Mouse (Mus musculus) neural tube, embryonic 12.5 days (tissue): ENCODE measurements around the gene Grhl3. TPM values are rescaled to one million over a fixed set of nuclear protein-coding genes. Genes with fewer than 3 reads are reported as not detected.

Source experiments
- ATAC-seq: fragments of 200-750 bp; cut with Nextera tagmentation; 2 replicates; pipeline ENCODE4 v1.8.0; 2017; ENCODE audit warnings: low read depth, mild to moderate bottlenecking, moderate TSS enrichment, moderate library complexity; ENCODE audit not compliant: low FRiP score
- H3K27ac ChIP-seq: fragments of 300-500 bp; sonication (generic); 2 replicates; pipeline ENCODE4 v1.5.1; 2016
- H3K27me3 ChIP-seq: fragments of 300-500 bp; sonication (generic); replicated peaks from 2 replicates; pipeline ENCODE4 v1.6.1; 2016; ENCODE audit warnings: mild to moderate bottlenecking
- H3K36me3 ChIP-seq: fragments of 300-500 bp; sonication (generic); 2 replicates; pipeline ENCODE4 v1.6.1; 2016; ENCODE audit warnings: mild to moderate bottlenecking
- H3K4me1 ChIP-seq: fragments of 300-500 bp; sonication (generic); 2 replicates; pipeline ENCODE4 v1.6.1; 2016
- H3K4me2 ChIP-seq: fragments of 300-500 bp; sonication (generic); replicated peaks from 2 replicates; pipeline ENCODE4 v1.6.1; 2016; ENCODE audit warnings: mild to moderate bottlenecking
- H3K4me3 ChIP-seq: fragments of 300-500 bp; sonication (generic); 2 replicates; pipeline ENCODE4 v1.5.1; 2016
- H3K9ac ChIP-seq: fragments of 300-500 bp; sonication (generic); 2 replicates; pipeline ENCODE4 v1.6.1; 2016; ENCODE audit warnings: mild to moderate bottlenecking
- H3K9me3 ChIP-seq: fragments of 300-500 bp; sonication (generic); 2 replicates; pipeline ENCODE4 v1.6.1; 2016; ENCODE audit warnings: mild to moderate bottlenecking
- WGBS: fragments of 180-500 bp; shearing (Covaris S2); methylation state at CpG from one replicate; pipeline ENCODE4 v1.1.7; 2016; 5-methylcytosine and 5-hydroxymethylcytosine counted together
- polyA plus RNA-seq: library from polyadenylated mRNA; unstranded; fragments of >200 nt; fragmentation: Nextera tagmentation; extraction: Ambion mirVana; gene quantifications from 2 replicates; pipeline ENCODE4 v1.2.1, GENCODE M21; 2016

Grhl3 gene
- polyA plus RNA-seq, 1 experiment from 2014 or later = 1.9 TPM

- Histone ChIP-seq H3K9ac (no peak overlapping the region), H3K27ac (no peak overlapping the region), H3K9me3 (no peaks in the 10 kb centered on the region), H3K4me1 (0 out of 2 replicates have a peak, but pooled peaks cover 3% of the 10 kb centered on the region), H3K36me3 (no peaks in the 10 kb centered on the region), H3K27me3 (no peaks in the 10 kb centered on the region), H3K4me2 (no peak overlapping the region), H3K4me3 (no peak overlapping the region)
- 56% methylated on average over 2 of the region's 2 CpGs for WGBS
- no peak for ATAC-seq
Observed at GRCm38 (mm10) chr4:135598998-135599397, 25.6 kb upstream of the Grhl3 start.

GRCm38 (mm10) chr4:135597571-135597970, 24.1 kb upstream of the Grhl3 start:
- H3K9me3 ChIP-seq = peaks cover 7% of the 10 kb centered on the region; the same call in 1 of the 2 replicates
- no peak overlapping the region for H3K4me2 ChIP-seq
- H3K36me3 ChIP-seq = no peaks in the 10 kb centered on the region
- no peaks in the 10 kb centered on the region for H3K27me3 ChIP-seq
- ATAC-seq = no peak
- H3K4me1 ChIP-seq = 0 out of 2 replicates have a peak, but pooled peaks cover 3% of the 10 kb centered on the region
- no peak overlapping the region for H3K27ac ChIP-seq
- no peak overlapping the region for H3K9ac ChIP-seq
- 88% methylated on average over 5 of the region's 5 CpGs for WGBS
- no peak overlapping the region for H3K4me3 ChIP-seq

- Histone ChIP-seq H3K27ac (no peak overlapping the region), H3K36me3 (no peaks in the 10 kb centered on the region), H3K4me2 (no peak overlapping the region), H3K9me3 (peaks cover 7% of the 10 kb centered on the region; the same call in 1 of the 2 replicates), H3K4me1 (0 out of 2 replicates have a peak, but pooled peaks cover 3% of the 10 kb centered on the region), H3K4me3 (no peak overlapping the region), H3K27me3 (no peaks in the 10 kb centered on the region), H3K9ac (no peak overlapping the region)
- ATAC-seq = no peak
- 55% methylated on average over 5 of the region's 5 CpGs for WGBS
Observed at GRCm38 (mm10) chr4:135595943-135596342, 22.5 kb upstream of the Grhl3 start.

- 0 out of 2 replicates have a peak, but pooled peaks cover 3% of the 10 kb centered on the region for H3K4me1 ChIP-seq
- H3K9me3 ChIP-seq = peaks cover 7% of the 10 kb centered on the region; the same call in 1 of the 2 replicates
- no peak overlapping the region for H3K4me3 ChIP-seq
- H3K27ac ChIP-seq = no peak overlapping the region
- 57% methylated on average over 8 of the region's 8 CpGs for WGBS
- H3K9ac ChIP-seq = no peak overlapping the region
- H3K36me3 ChIP-seq = no peaks in the 10 kb centered on the region
- no peak for ATAC-seq
- no peak overlapping the region for H3K4me2 ChIP-seq
- no peaks in the 10 kb centered on the region for H3K27me3 ChIP-seq
Observed at GRCm38 (mm10) chr4:135591610-135592304, 18.3 kb upstream of the Grhl3 start.

- Histone ChIP-seq H3K36me3 (no peaks in the 10 kb centered on the region), H3K9ac (no peak overlapping the region), H3K27ac (no peak overlapping the region), H3K9me3 (peaks cover 7% of the 10 kb centered on the region; the same call in 1 of the 2 replicates), H3K4me1 (0 out of 2 replicates have a peak, but pooled peaks cover 1% of the 10 kb centered on the region), H3K4me2 (no peak overlapping the region), H3K27me3 (no peaks in the 10 kb centered on the region), H3K4me3 (no peak overlapping the region)
- ATAC-seq = no peak
- 80% methylated on average over 3 of the region's 3 CpGs for WGBS
Observed at GRCm38 (mm10) chr4:135591086-135591485, 17.7 kb upstream of the Grhl3 start.

- Histone ChIP-seq H3K4me2 (no peak overlapping the region), H3K9ac (no peak overlapping the region), H3K36me3 (no peaks in the 10 kb centered on the region), H3K4me3 (no peak overlapping the region), H3K27ac (no peak overlapping the region), H3K9me3 (no peaks in the 10 kb centered on the region), H3K4me1 (0 out of 2 replicates have a peak, but pooled peaks cover 3% of the 10 kb centered on the region), H3K27me3 (no peaks in the 10 kb centered on the region)
- 56% methylated on average over 4 of the region's 4 CpGs for WGBS
- ATAC-seq = no peak
Observed at GRCm38 (mm10) chr4:135584838-135585237, 11.4 kb upstream of the Grhl3 start.

- no peaks in the 10 kb centered on the region for H3K36me3 ChIP-seq
- no peak overlapping the region for H3K4me3 ChIP-seq
- ATAC-seq = no peak
- 0 out of 2 replicates have a peak, but pooled peaks cover 3% of the 10 kb centered on the region for H3K4me1 ChIP-seq
- no peaks in the 10 kb centered on the region for H3K27me3 ChIP-seq
- H3K9me3 ChIP-seq = no peaks in the 10 kb centered on the region
- H3K27ac ChIP-seq = no peak overlapping the region
- H3K9ac ChIP-seq = no peak overlapping the region
- 28% methylated on average over 12 of the region's 12 CpGs for WGBS
- no peak overlapping the region for H3K4me2 ChIP-seq
Observed at GRCm38 (mm10) chr4:135581222-135581910, 7.9 kb upstream of the Grhl3 start.

- Histone ChIP-seq H3K27me3 (peaks cover 4% of the 10 kb centered on the region; the same call in 1 of the 2 replicates), H3K9me3 (no peaks in the 10 kb centered on the region), H3K9ac (no peak overlapping the region), H3K4me2 (no peak overlapping the region), H3K4me1 (0 out of 2 replicates have a peak, but pooled peaks cover 3% of the 10 kb centered on the region), H3K4me3 (no peak overlapping the region), H3K36me3 (no peaks in the 10 kb centered on the region), H3K27ac (no peak overlapping the region)
- ATAC-seq = no peak
- 67% methylated on average over 6 of the region's 6 CpGs for WGBS
Observed at GRCm38 (mm10) chr4:135579695-135580094, 6.3 kb upstream of the Grhl3 start.

- peaks cover 7% of the 10 kb centered on the region for H3K4me1 ChIP-seq
- no peaks in the 10 kb centered on the region for H3K9me3 ChIP-seq
- no peaks in the 10 kb centered on the region for H3K36me3 ChIP-seq
- WGBS = 78% methylated on average over 5 of the region's 5 CpGs
- H3K27ac ChIP-seq = no peak overlapping the region
- H3K4me3 ChIP-seq = no peak overlapping the region
- H3K27me3 ChIP-seq = peaks cover 16% of the 10 kb centered on the region
- no peak for ATAC-seq
- H3K9ac ChIP-seq = no peak overlapping the region
- no peak overlapping the region for H3K4me2 ChIP-seq
Observed at GRCm38 (mm10) chr4:135578490-135578889, 5.1 kb upstream of the Grhl3 start.

- peaks cover 14% of the 10 kb centered on the region for H3K4me1 ChIP-seq
- 52% methylated on average over 15 of the region's 15 CpGs for WGBS
- H3K4me3 ChIP-seq = no peak overlapping the region
- no peak for ATAC-seq
- H3K9me3 ChIP-seq = no peaks in the 10 kb centered on the region
- H3K27me3 ChIP-seq = peaks cover 44% of the 10 kb centered on the region
- no peaks in the 10 kb centered on the region for H3K36me3 ChIP-seq
- no peak overlapping the region for H3K27ac ChIP-seq
- H3K4me2 ChIP-seq = no peak overlapping the region
- H3K9ac ChIP-seq = no peak overlapping the region
Observed at GRCm38 (mm10) chr4:135575365-135576140, 2.1 kb upstream of the Grhl3 start.

GRCm38 (mm10) chr4:135572276-135572675, 1.2 kb downstream of the Grhl3 start:
- Histone ChIP-seq H3K27ac (no peak overlapping the region), H3K27me3 (peaks cover 63% of the 10 kb centered on the region), H3K36me3 (no peaks in the 10 kb centered on the region), H3K9me3 (no peaks in the 10 kb centered on the region), H3K4me3 (no peak overlapping the region), H3K9ac (no peak overlapping the region), H3K4me1 (peaks cover 35% of the 10 kb centered on the region), H3K4me2 (no peak overlapping the region)
- WGBS = 27% methylated on average over 8 of the region's 8 CpGs
- ATAC-seq = no peak

GRCm38 (mm10) chr4:135571037-135571550, 2.3 kb downstream of the Grhl3 start:
- peaks cover 41% of the 10 kb centered on the region for H3K4me1 ChIP-seq
- no peaks in the 10 kb centered on the region for H3K9me3 ChIP-seq
- H3K4me3 ChIP-seq = no peak overlapping the region
- H3K4me2 ChIP-seq = peak overlapping the region; percentile 61; the same call in 1 of the 2 replicates
- H3K9ac ChIP-seq = no peak overlapping the region
- H3K27ac ChIP-seq = no peak overlapping the region
- no peak for ATAC-seq
- H3K27me3 ChIP-seq = peaks cover 68% of the 10 kb centered on the region
- 46% methylated on average over 6 of the region's 6 CpGs for WGBS
- no peaks in the 10 kb centered on the region for H3K36me3 ChIP-seq
